22 mouse cellular contexts compared by ENCODE assay signal in genomic region chr2:105007236-105007635, GRCm38 (mm10).
"Had no signal": no experiment of that assay in that cellular context is flagged by ENCODE, and none has a peak within 500 bp of the region (broad histone marks: within the 10 kb centered on the region; RNA-seq: fewer than 3 reads in every experiment).

No protein-coding gene starts in this region.

- H3K9me3 ChIP-seq: intestine, embryonic 15.5 days; limb, embryonic 10.5 days; limb, embryonic 13.5 days; liver, embryonic 13.5 days; midbrain, embryonic 12.5 days; midbrain, embryonic 15.5 days; neural tube, embryonic 12.5 days; neural tube, embryonic 15.5 days; stomach, embryonic 15.5 days had no signal

- H3K4me1 ChIP-seq: intestine, embryonic 15.5 days; limb, embryonic 10.5 days; limb, embryonic 13.5 days; liver, embryonic 13.5 days; midbrain, embryonic 12.5 days; midbrain, embryonic 15.5 days; neural tube, embryonic 12.5 days; neural tube, embryonic 15.5 days; stomach, embryonic 15.5 days had no signal

- H3K4me2 ChIP-seq: intestine, embryonic 15.5 days; limb, embryonic 13.5 days; liver, embryonic 13.5 days; lung, embryonic 14.5 days; midbrain, embryonic 12.5 days; midbrain, embryonic 15.5 days; neural tube, embryonic 12.5 days; neural tube, embryonic 15.5 days; stomach, embryonic 15.5 days had no signal

- H3K4me3 ChIP-seq: intestine, embryonic 15.5 days; layer of hippocampus, adult 2 months; limb, embryonic 10.5 days; limb, embryonic 13.5 days; liver, embryonic 13.5 days; midbrain, embryonic 12.5 days; midbrain, embryonic 15.5 days; neural tube, embryonic 12.5 days; neural tube, embryonic 15.5 days; stomach, embryonic 15.5 days had no signal

- H3K27me3 ChIP-seq: intestine, embryonic 15.5 days; limb, embryonic 13.5 days; liver, embryonic 13.5 days; midbrain, embryonic 12.5 days; midbrain, embryonic 15.5 days; neural tube, embryonic 12.5 days; neural tube, embryonic 15.5 days; stomach, embryonic 15.5 days had no signal

- ATAC-seq: intestine, embryonic 15.5 days; lung, postnatal 0 days; midbrain, embryonic 15.5 days had no signal

- DNase-seq: kidney, adult 8-10 months; kidney, postnatal 10 days; layer of hippocampus, adult 9-11 months; liver; liver, embryonic 13.5 days; lung, embryonic 14.5 days; right cerebral cortex, adult 18-20 months; right cerebral cortex, postnatal 14 days; right cerebral cortex, postnatal 4 days; spleen, adult 18-20 months; thymus, postnatal 25 days had no signal

- H3K9ac ChIP-seq: intestine, embryonic 15.5 days; limb, embryonic 13.5 days; liver, embryonic 13.5 days; lung, embryonic 14.5 days; midbrain, embryonic 12.5 days; midbrain, embryonic 15.5 days; neural tube, embryonic 12.5 days; neural tube, embryonic 15.5 days; stomach, embryonic 15.5 days had no signal

- H3K27ac ChIP-seq: intestine, embryonic 15.5 days; layer of hippocampus, adult 2 months; limb, embryonic 10.5 days; limb, embryonic 13.5 days; liver, embryonic 13.5 days; macrophage; midbrain, embryonic 12.5 days; midbrain, embryonic 15.5 days; neural tube, embryonic 12.5 days; neural tube, embryonic 15.5 days; stomach, embryonic 15.5 days had no signal
